Mouse (Mus musculus): ENCODE data around the gene P2rx1. TPM values are rescaled to one million over a fixed set of nuclear protein-coding genes. Genes with fewer than 3 reads are reported as not detected.

P2rx1 gene
- polyA plus RNA-seq, 1 experiment from 2014 or later = 1.0 TPM

GRCm38 (mm10) chr11:72961072-72961980 lies 37.6 kb upstream of the P2rx1 start, which contains the start of gene Atp2a3:
TSS of gene Atp2a3 (plus strand) at chr11:72961169.
- ATAC-seq (ENCODE audit: insufficient number of reproducible peaks, insufficient read depth, low FRiP score, low TSS enrichment) = no peak
- H3K4me1 ChIP-seq = peaks cover 10% of the 10 kb centered on the region
- peak within 1 kb of the TSS; percentile 52 for H3K4me2 ChIP-seq (replicated peaks)
- H3K4me3 ChIP-seq = peak within 1 kb of the TSS; percentile 37
- H3K27me3 ChIP-seq = peaks cover 49% of the 10 kb centered on the region
- H3K27ac ChIP-seq = no peak within 1 kb of the TSS
- H3K9me3 ChIP-seq = no peaks in the 10 kb centered on the region
- 3% methylated on average over 63 of the region's 70 CpGs for WGBS
- H3K36me3 ChIP-seq = no peaks in the 10 kb centered on the region
- no peak within 1 kb of the TSS for H3K9ac ChIP-seq

GRCm38 (mm10) chr11:72962378-72962777 lies 36.5 kb upstream of the P2rx1 start:
- H3K27ac ChIP-seq = no peak overlapping the region
- no peak overlapping the region for H3K4me3 ChIP-seq
- peaks cover 49% of the 10 kb centered on the region for H3K27me3 ChIP-seq
- peaks cover 10% of the 10 kb centered on the region for H3K4me1 ChIP-seq
- ATAC-seq (ENCODE audit: insufficient number of reproducible peaks, insufficient read depth, low FRiP score, low TSS enrichment) = no peak
- H3K9me3 ChIP-seq = no peaks in the 10 kb centered on the region
- H3K36me3 ChIP-seq = no peaks in the 10 kb centered on the region
- H3K9ac ChIP-seq = no peak overlapping the region
- H3K4me2 ChIP-seq (replicated peaks) = no peak overlapping the region
- WGBS = 75% methylated on average over 2 of the region's 2 CpGs

- no peaks in the 10 kb centered on the region for H3K9me3 ChIP-seq
- H3K4me2 ChIP-seq (replicated peaks) = no peak overlapping the region
- H3K27me3 ChIP-seq = peaks cover 49% of the 10 kb centered on the region
- H3K36me3 ChIP-seq = no peaks in the 10 kb centered on the region
- peaks cover 10% of the 10 kb centered on the region for H3K4me1 ChIP-seq
- no peak overlapping the region for H3K4me3 ChIP-seq
- ATAC-seq (ENCODE audit: insufficient number of reproducible peaks, insufficient read depth, low FRiP score, low TSS enrichment) = no peak
- H3K27ac ChIP-seq = no peak overlapping the region
- 35% methylated on average over 7 of the region's 7 CpGs for WGBS
- no peak overlapping the region for H3K9ac ChIP-seq
Observed at GRCm38 (mm10) chr11:72963058-72963788, 35.7 kb upstream of the P2rx1 start.

GRCm38 (mm10) chr11:72963789-72964294 lies 35.1 kb upstream of the P2rx1 start:
- Histone ChIP-seq H3K9ac (no peak overlapping the region), H3K27ac (no peak overlapping the region), H3K36me3 (no peaks in the 10 kb centered on the region), H3K27me3 (peaks cover 49% of the 10 kb centered on the region), H3K9me3 (no peaks in the 10 kb centered on the region), H3K4me1 (peaks cover 10% of the 10 kb centered on the region), H3K4me3 (no peak overlapping the region), H3K4me2 (replicated peaks) (no peak overlapping the region)
- ATAC-seq (ENCODE audit: insufficient number of reproducible peaks, insufficient read depth, low FRiP score, low TSS enrichment) = no peak
- 65% methylated on average over 3 of the region's 3 CpGs for WGBS

GRCm38 (mm10) chr11:72974995-72975503 lies 23.9 kb upstream of the P2rx1 start:
- Histone ChIP-seq H3K36me3 (no peaks in the 10 kb centered on the region), H3K27ac (no peak overlapping the region), H3K9ac (no peak overlapping the region), H3K4me3 (no peak overlapping the region), H3K9me3 (no peaks in the 10 kb centered on the region), H3K4me1 (no peaks in the 10 kb centered on the region), H3K27me3 (no peaks in the 10 kb centered on the region), H3K4me2 (replicated peaks) (no peak overlapping the region)
- no peak for ATAC-seq (ENCODE audit: insufficient number of reproducible peaks, insufficient read depth, low FRiP score, low TSS enrichment)
- WGBS = 81% methylated on average over 13 of the region's 13 CpGs

GRCm38 (mm10) chr11:72982516-72982915 lies 16.4 kb upstream of the P2rx1 start:
- Histone ChIP-seq H3K4me1 (no peaks in the 10 kb centered on the region), H3K36me3 (no peaks in the 10 kb centered on the region), H3K27ac (no peak overlapping the region), H3K9me3 (no peaks in the 10 kb centered on the region), H3K27me3 (no peaks in the 10 kb centered on the region), H3K9ac (no peak overlapping the region), H3K4me2 (replicated peaks) (no peak overlapping the region), H3K4me3 (no peak overlapping the region)
- WGBS = 81% methylated on average over 9 of the region's 9 CpGs
- no peak for ATAC-seq (ENCODE audit: insufficient number of reproducible peaks, insufficient read depth, low FRiP score, low TSS enrichment)

GRCm38 (mm10) chr11:72983283-72983682 lies 15.6 kb upstream of the P2rx1 start:
- Histone ChIP-seq H3K9me3 (no peaks in the 10 kb centered on the region), H3K36me3 (no peaks in the 10 kb centered on the region), H3K27me3 (no peaks in the 10 kb centered on the region), H3K9ac (no peak overlapping the region), H3K4me2 (replicated peaks) (no peak overlapping the region), H3K27ac (no peak overlapping the region), H3K4me3 (no peak overlapping the region), H3K4me1 (no peaks in the 10 kb centered on the region)
- no peak for ATAC-seq (ENCODE audit: insufficient number of reproducible peaks, insufficient read depth, low FRiP score, low TSS enrichment)
- 49% methylated on average over 5 of the region's 5 CpGs for whole genome bisulfite sequencing

GRCm38 (mm10) chr11:72986745-72987144 lies 12.2 kb upstream of the P2rx1 start:
- no peaks in the 10 kb centered on the region for H3K27me3 ChIP-seq
- H3K27ac ChIP-seq = no peak overlapping the region
- no peak overlapping the region for H3K4me2 ChIP-seq (replicated peaks)
- H3K9ac ChIP-seq = no peak overlapping the region
- H3K4me1 ChIP-seq = no peaks in the 10 kb centered on the region
- H3K9me3 ChIP-seq = no peaks in the 10 kb centered on the region
- H3K4me3 ChIP-seq = no peak overlapping the region
- WGBS = 82% methylated on average over 5 of the region's 5 CpGs
- no peaks in the 10 kb centered on the region for H3K36me3 ChIP-seq
- no peak for ATAC-seq (ENCODE audit: insufficient number of reproducible peaks, insufficient read depth, low FRiP score, low TSS enrichment)

- no peak for ATAC-seq (ENCODE audit: insufficient number of reproducible peaks, insufficient read depth, low FRiP score, low TSS enrichment)
- Histone ChIP-seq H3K9ac (no peak overlapping the region), H3K4me3 (no peak overlapping the region), H3K27me3 (no peaks in the 10 kb centered on the region), H3K9me3 (no peaks in the 10 kb centered on the region), H3K4me1 (no peaks in the 10 kb centered on the region), H3K27ac (no peak overlapping the region), H3K4me2 (replicated peaks) (no peak overlapping the region), H3K36me3 (no peaks in the 10 kb centered on the region)
- 62% methylated on average over 5 of the region's 5 CpGs for WGBS
Observed at GRCm38 (mm10) chr11:72987234-72987633, 11.7 kb upstream of the P2rx1 start.

GRCm38 (mm10) chr11:72987807-72988206 lies 11.1 kb upstream of the P2rx1 start:
- WGBS = 77% methylated on average over 5 of the region's 5 CpGs
- Histone ChIP-seq H3K4me3 (no peak overlapping the region), H3K4me2 (replicated peaks) (no peak overlapping the region), H3K4me1 (no peaks in the 10 kb centered on the region), H3K27ac (no peak overlapping the region), H3K36me3 (no peaks in the 10 kb centered on the region), H3K27me3 (no peaks in the 10 kb centered on the region), H3K9ac (no peak overlapping the region), H3K9me3 (no peaks in the 10 kb centered on the region)
- no peak for ATAC-seq (ENCODE audit: insufficient number of reproducible peaks, insufficient read depth, low FRiP score, low TSS enrichment)

GRCm38 (mm10) chr11:72989044-72989443 lies 9.9 kb upstream of the P2rx1 start:
- 81% methylated on average over 6 of the region's 6 CpGs for WGBS
- no peak overlapping the region for H3K4me3 ChIP-seq
- no peak for ATAC-seq (ENCODE audit: insufficient number of reproducible peaks, insufficient read depth, low FRiP score, low TSS enrichment)
- H3K27me3 ChIP-seq = no peaks in the 10 kb centered on the region
- H3K4me1 ChIP-seq = no peaks in the 10 kb centered on the region
- H3K9me3 ChIP-seq = no peaks in the 10 kb centered on the region
- no peaks in the 10 kb centered on the region for H3K36me3 ChIP-seq
- no peak overlapping the region for H3K4me2 ChIP-seq (replicated peaks)
- H3K9ac ChIP-seq = no peak overlapping the region
- H3K27ac ChIP-seq = no peak overlapping the region

All from embryonic facial prominence, embryonic 12.5 days (tissue).